Mouse (Mus musculus): ENCODE measurements around the gene Ptpa.

- TF ChIP-seq CTCF (conservative IDR thresholded peaks at IDR 0.05 in 1 of 2, IDR thresholded peaks at IDR 0.05 in 1 of 2; ENCODE audit: low read depth in 2 of 2, low read length in 2 of 2) (no peak), MYC (IDR thresholded peaks at IDR 0.05; ENCODE audit: low read depth, low read length) (no peak), TCF12 (IDR thresholded peaks at IDR 0.05; ENCODE audit: low read depth, low read length) (no peak), EP300 (IDR thresholded peaks at IDR 0.05; ENCODE audit: low read length) (no peak), USF1 (IDR thresholded peaks at IDR 0.05; ENCODE audit: low read depth, low read length) (no peak), BHLHE40 (IDR thresholded peaks at IDR 0.05; ENCODE audit: low read depth, low read length) (no peak), SIN3A (IDR thresholded peaks at IDR 0.05; ENCODE audit: low read length) (no peak), POLR2A (IDR thresholded peaks at IDR 0.05; ENCODE audit: low read depth, low read length) (no peak), MAFK (IDR thresholded peaks at IDR 0.05; ENCODE audit: insufficient replicate concordance, low read length) (no peak), MEF2A (IDR thresholded peaks at IDR 0.05; ENCODE audit: borderline replicate concordance, low read depth, low read length) (no peak), ZNF384 (IDR thresholded peaks at IDR 0.05; ENCODE audit: low read depth, low read length) (no peak)
Observed at GRCm38 (mm10) chr2:30418259-30418658, 2.4 kb downstream of the Ptpa start.

All from CH12.LX (cell line).